ENCODE assay signal across 24 mouse cellular contexts in genomic region chr9:48423256-48423655, GRCm38 (mm10). TPM values are rescaled to one million over a fixed set of nuclear protein-coding genes. Genes with fewer than 3 reads are reported as not detected.
DNase-seq lines count a peak whose midpoint lies in the region; ATAC-seq and TF ChIP-seq lines count a peak whose summit lies in the region.
"Had no signal": no experiment of that assay in that cellular context is flagged by ENCODE, and none has a peak within 500 bp of the region (broad histone marks: within the 10 kb centered on the region; RNA-seq: fewer than 3 reads in every experiment).

No protein-coding gene starts in this region.

- no peak for DNase-seq in layer of hippocampus, adult 2 months (ENCODE audit: low spot score in 2 of 2)
- no peak for DNase-seq in layer of hippocampus, adult 8-10 months (ENCODE audit: low spot score in 2 of 2)
- DNase-seq in A20 (ENCODE audit: low read depth, low spot score) (peak; percentile 41), NIH3T3 (ENCODE audit: low read depth) (peak; percentile 6)
- no peak for DNase-seq in cerebellum, postnatal 10 days
- DNase-seq in left cerebral cortex, adult 9 months (ENCODE audit: low spot score in 2 of 2) = no peak
- DNase-seq: cerebellum, adult 2 months; cerebellum, postnatal 36 days; embryo, embryonic 11 days; gastrocnemius, postnatal 14 days; kidney, adult 8-10 months; kidney, postnatal 14 days; layer of hippocampus, postnatal 36 days; lung, adult 18-20 months; lung, postnatal 10 days; thymus, postnatal 14 days had no signal

- no peak for TF ChIP-seq POLR2A in bone marrow macrophage, adult 2 months (IDR thresholded peaks at IDR 0.05; ENCODE audit: borderline replicate concordance, low read depth, low read length)

- no peak for ATAC-seq in frontal cortex, adult (ENCODE audit: low TSS enrichment)
- ATAC-seq: forebrain, embryonic 14.5 days; midbrain, embryonic 13.5 days had no signal

- no peak overlapping the region for H3K4me3 ChIP-seq in layer of hippocampus, adult 2 months
- peak overlapping the region; percentile 44 for H3K4me3 ChIP-seq in bone marrow macrophage, adult 2 months (ENCODE audit: insufficient read depth, low read length)
- H3K4me3 ChIP-seq: embryonic facial prominence, embryonic 13.5 days; heart, embryonic 12.5 days; hindbrain, embryonic 12.5 days; limb, embryonic 12.5 days; midbrain, embryonic 13.5 days had no signal

- H3K4me1 ChIP-seq in bone marrow macrophage, adult 2 months (ENCODE audit: control insufficient read depth, insufficient read depth, low read length) = peaks cover 28% of the 10 kb centered on the region
- H3K4me1 ChIP-seq: embryonic facial prominence, embryonic 13.5 days; heart, embryonic 12.5 days; hindbrain, embryonic 12.5 days; limb, embryonic 12.5 days; midbrain, embryonic 13.5 days had no signal

- peak; percentile 23; the same call in 1 of the 2 replicates for TF ChIP-seq CTCF in layer of hippocampus, adult 2 months (conservative IDR thresholded peaks at IDR 0.05)
- TF ChIP-seq CTCF in bone marrow macrophage, adult 2 months (IDR thresholded peaks at IDR 0.05; ENCODE audit: low read depth, low read length) = no peak

- H3K27ac ChIP-seq in layer of hippocampus, adult 2 months = no peak overlapping the region
- H3K27ac ChIP-seq in bone marrow macrophage, adult 2 months (ENCODE audit: insufficient read depth, low read depth, low read length) = peak overlapping the region; percentile 94
- H3K27ac ChIP-seq: embryonic facial prominence, embryonic 13.5 days; hindbrain, embryonic 12.5 days; limb, embryonic 12.5 days; midbrain, embryonic 13.5 days had no signal

RNA-seq across cellular contexts. Expression of gene Rexo2, which starts 57.2 kb away (rescaled TPM):
- 10 to 100 TPM; 94.1 to 94.4 TPM for total RNA-seq in layer of hippocampus, adult 2 months (2021)
- total RNA-seq in layer of hippocampus, adult 8-10 months (2022) = 100 to 1,000 TPM in 3 of 4 experiments, 10 to 100 TPM in 1; 88.7 to 109 (median 102) TPM
- polyA plus RNA-seq in bone marrow macrophage, adult 2 months (2012; ENCODE audit: insufficient read depth, insufficient read length, missing spikeins) = 88.1 and 97.5 TPM in 2 replicates

Comparison
In these comparisons a context has a peak if more than half of its experiments do, and no peak if none do; other contexts are left out.
1. DNase-seq: peak in A20 (single experiment) and NIH3T3 (single experiment); none in layer of hippocampus, adult 2 months (0 of 2), layer of hippocampus, adult 8-10 months (0 of 2), cerebellum, postnatal 10 days (0 of 2) and left cerebral cortex, adult 9 months (0 of 2).